Mouse (Mus musculus) heart, postnatal 10 days (tissue): ENCODE data around the gene Fam178b. TPM values are rescaled to one million over a fixed set of nuclear protein-coding genes. Genes with fewer than 3 reads are reported as not detected.

Source experiments
- DNase-seq, 2 experiments: peaks; one replicate each; pipeline ENCODE4 v3.0.0; 2021
- intact Hi-C: fragments of 180-260 bp; cut with DNase I; formaldehyde crosslinking; loops from one replicate; pipeline ENCODE4 v1.15.1; 2025
- total RNA-seq, 2 experiments: library from RNA; stranded (reverse); gene quantifications; 2 replicates each; pipeline ENCODE4 v1.2.3; 2021

Fam178b gene
- total RNA-seq: 1 to 10 TPM in 1 of 2 experiments, under 1 TPM in 1; 0.60 to 1.2 TPM

DNA sequence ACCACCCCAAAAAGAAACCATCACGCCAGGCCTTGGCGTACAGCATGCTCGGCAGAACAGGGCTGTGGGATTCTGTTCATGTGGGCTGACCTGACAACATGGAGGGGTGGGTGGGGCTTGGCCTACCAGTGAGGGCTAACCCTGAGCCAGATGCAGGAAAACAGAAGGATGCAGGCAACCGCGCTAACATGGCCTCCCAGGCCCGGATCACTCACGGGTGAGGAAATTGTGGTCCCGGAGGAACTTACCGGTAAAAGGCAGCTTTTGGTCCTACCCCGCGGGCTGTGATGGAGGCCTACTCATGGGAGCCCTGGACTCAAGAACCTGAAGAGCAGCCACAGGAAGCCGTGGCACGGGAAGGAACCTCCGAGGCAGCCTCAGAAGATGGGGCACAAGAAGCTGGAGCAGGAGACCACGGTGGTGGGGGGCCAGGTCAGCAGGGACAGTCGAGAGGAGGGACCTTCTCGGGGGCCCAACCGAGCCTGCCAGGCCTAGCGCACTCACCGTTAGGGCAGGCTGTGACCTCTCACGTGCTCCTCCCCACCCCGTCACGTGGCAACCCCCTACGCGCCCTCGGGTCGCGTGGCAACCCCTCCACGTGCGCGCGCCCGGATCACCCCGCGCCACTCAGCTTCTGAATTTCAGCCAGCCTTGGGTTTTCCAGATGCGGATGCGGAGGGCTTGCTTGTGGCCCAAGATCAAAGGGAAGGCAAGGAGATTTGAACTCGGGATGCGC is at the start of gene Fam178b:
Fam178b (minus strand) TSS at position 564 of the 736 bp plus-strand sequence.
- intact Hi-C loops: loop anchor here (2.0 kb wide), 1 partner anchor 46 kb away; no protein-coding TSS in a partner anchor
- no peak for DNase-seq

DNA sequence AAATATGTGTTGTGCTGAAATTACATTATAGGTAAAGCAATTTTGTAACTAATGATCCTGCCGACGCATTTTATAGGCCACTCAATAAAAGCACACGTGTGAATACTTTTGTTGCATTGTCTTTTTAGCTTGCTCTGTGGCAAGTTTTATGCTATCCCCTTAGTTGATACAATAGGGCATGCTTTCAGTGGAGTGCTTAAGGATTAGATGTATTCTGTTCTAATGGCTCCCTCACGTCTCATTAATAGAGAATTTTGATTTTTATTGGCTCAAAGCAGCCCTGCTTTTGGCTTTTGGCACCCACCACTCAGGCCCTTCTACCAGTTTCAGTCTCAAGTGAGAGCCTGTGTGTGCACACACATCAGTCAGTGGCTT is 41.1 kb upstream of the Fam178b start:
- DNase-seq: no peak
- intact Hi-C loops: no loop called here

- intact Hi-C loops: no loop called here
- DNase-seq: no peak
Measured at GRCm38 (mm10) chr1:36723146-36724056, 40.4 kb upstream of the Fam178b start.

GRCm38 (mm10) chr1:36718786-36719185 is 35.8 kb upstream of the Fam178b start:
- intact Hi-C loops: no loop called here
- no peak for DNase-seq

DNA sequence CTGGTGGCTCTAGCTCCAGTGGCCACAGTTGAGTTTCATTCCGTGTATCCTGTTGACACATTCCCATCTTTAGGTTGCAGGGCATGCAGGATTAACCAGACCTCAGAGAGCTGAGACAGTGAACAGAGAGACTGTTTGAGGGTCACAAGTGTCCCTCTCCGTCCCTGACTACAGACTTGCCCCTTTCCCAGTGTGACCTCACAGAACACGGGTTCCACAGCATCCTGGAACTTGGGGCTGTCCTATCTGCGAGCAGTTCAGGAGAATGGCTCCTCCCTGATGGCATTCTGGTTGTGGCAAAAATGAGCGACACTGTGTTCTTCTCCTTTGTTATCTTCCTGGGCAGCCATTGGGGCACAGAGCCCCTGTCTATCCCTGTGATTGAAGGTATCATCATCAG is 31.3 kb upstream of the Fam178b start, which contains the start of gene Actr1b:
Actr1b (minus strand) TSS at position 112 of the 400 bp plus-strand sequence.
- intact Hi-C loops: no loop called here
- no peak for DNase-seq

DNA sequence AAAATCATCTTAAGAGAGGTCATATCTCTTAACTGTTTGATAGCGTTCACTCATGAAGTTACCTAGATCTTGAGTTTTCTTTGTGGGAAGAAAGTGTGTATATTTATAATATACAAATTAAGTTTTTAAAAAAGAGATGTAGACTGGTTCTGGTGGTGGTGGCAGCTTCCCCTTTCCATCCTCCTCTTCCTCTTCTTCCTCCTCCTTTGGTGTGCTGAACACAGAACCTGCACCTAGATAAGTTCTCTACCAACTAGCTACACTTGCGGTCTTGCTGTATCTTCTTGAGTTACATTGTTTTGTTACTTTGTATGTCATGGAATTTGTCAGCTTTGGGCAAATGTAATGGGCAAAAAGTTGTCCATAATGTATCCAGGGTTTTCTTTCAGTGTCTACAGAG is 28.1 kb upstream of the Fam178b start:
- intact Hi-C loops: no loop called here
- no peak for DNase-seq

DNA sequence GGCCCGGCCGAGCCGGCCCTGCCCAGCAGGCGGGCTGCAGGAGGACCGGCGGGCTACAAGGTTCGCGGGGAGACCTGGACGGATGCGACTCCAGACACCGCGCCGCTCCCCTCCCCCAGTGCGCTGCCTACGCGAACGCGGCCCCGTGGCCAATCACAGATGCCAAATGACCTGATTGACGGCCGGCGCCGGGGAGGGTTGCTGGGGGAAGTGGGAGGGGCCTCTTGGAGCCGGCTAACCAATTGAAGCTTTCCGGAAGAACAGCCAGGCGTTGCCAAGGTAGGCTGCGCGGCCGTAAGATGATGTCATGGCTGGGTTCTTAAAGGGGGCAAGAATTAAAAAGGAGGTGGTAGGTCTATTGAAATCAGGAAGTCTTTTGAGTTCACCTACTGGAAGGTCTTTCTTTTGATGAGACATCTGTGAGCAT is 26.9 kb upstream of the Fam178b start, which contains the start of gene 4933424G06Rik:
4933424G06Rik (plus strand) TSS at position 296 of the 427 bp plus-strand sequence.
- intact Hi-C loops: loop anchor here (2.0 kb wide), 1 partner anchor 17 kb away; no protein-coding TSS in a partner anchor
- DNase-seq: peak; percentile 98 to 99

GRCm38 (mm10) chr1:36709055-36709853 is 26.3 kb upstream of the Fam178b start:
- intact Hi-C loops: loop anchor here (2.0 kb wide), 1 partner anchor 16 kb away; no protein-coding TSS in a partner anchor
- DNase-seq: peak; percentile 41 to 59

GRCm38 (mm10) chr1:36708626-36709025 is 25.6 kb upstream of the Fam178b start:
- no peak for DNase-seq
- intact Hi-C loops: loop anchor here (2.0 kb wide), 1 partner anchor 16 kb away; no protein-coding TSS in a partner anchor

DNA sequence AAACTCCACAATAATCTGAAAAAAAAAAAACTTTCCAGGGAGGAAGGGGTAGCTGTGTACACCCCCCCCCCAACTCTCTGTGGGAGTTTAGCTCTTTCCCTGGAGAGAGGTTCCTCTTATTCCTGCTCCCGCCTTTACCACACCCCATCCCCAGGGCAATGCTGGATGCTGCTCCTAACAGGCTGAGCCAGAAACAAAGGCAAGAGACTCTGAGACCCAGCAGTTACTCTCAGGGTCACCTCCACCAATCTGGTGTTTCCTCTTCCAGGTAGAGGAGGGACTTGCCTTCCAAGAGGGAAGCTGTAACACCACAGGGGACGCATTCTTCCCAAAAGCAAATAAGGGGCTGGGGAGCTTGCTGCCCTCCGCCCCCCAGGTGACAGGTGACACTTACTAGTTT is 24.8 kb upstream of the Fam178b start:
- no peak for DNase-seq
- intact Hi-C loops: loop anchor here (2.0 kb wide), 1 partner anchor 15 kb away; no protein-coding TSS in a partner anchor

DNA sequence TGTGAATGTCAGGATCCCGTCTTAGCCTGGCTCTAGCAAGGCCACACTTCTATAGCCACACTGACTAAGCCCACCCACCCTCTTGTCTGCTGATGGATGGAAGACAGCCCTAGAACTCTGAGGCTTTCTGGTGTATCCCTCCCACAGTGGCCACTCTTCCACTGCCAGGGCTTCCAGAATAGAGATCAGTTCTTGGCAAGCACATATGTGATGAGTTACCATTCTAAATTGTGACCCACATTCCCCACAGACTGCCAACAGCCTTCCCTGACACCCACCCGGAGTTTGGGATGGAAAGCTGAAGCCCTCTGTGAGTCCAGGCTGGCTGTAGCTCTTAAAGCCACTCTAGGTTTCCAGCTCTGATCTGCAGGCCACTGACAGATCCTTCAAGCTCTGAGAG is 24.2 kb upstream of the Fam178b start:
- DNase-seq: no peak
- intact Hi-C loops: no loop called here

- intact Hi-C loops: no loop called here
- no peak for DNase-seq
Measured at GRCm38 (mm10) chr1:36697030-36697429, 14.0 kb upstream of the Fam178b start.

- DNase-seq: no peak
- intact Hi-C loops: no loop called here
Measured at GRCm38 (mm10) chr1:36696411-36696810, 13.4 kb upstream of the Fam178b start.

GRCm38 (mm10) chr1:36694871-36695270 is 11.9 kb upstream of the Fam178b start:
- intact Hi-C loops: no loop called here

GRCm38 (mm10) chr1:36691271-36692155 is 8.5 kb upstream of the Fam178b start, which contains the start of gene Cox5b:
TSS of gene Cox5b (plus strand) at chr1:36691449.
- intact Hi-C loops: loop anchor here (2.0 kb wide), 1 partner anchor 17 kb away; no protein-coding TSS in a partner anchor
- peak; percentile 98 to 99 for DNase-seq

More at GRCm38 (mm10) chr1:36694871-36695270, 11.9 kb upstream of the Fam178b start:
- DNase-seq: no peak

DNA sequence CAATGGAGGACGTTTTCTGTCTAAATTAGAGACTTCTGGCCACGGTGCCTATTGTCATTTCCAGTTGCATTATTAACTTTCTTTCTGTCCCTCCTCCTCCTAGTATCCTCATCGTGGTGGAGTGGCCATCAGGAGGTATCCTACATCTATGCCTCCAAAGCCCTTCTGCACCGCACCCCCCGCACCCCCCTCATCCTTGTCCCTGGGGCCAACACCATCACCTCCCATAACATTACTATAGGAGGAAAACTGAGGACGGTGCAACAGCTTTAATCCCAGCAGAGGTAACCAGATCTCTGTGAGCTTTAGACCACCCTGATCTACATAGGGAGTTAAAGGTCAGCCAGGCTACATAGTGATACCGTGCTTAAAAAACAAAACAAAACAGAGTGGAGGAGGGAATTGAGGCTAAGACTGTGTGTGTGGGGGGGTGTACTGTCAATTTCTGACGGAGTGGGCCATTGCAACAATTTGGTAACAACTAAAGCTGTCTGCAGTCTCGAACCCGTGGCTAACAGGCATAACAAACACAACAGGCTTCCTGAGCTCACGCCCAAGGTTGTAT is 7.8 kb upstream of the Fam178b start:
- intact Hi-C loops: no loop called here
- DNase-seq: no peak

GRCm38 (mm10) chr1:36683810-36684467 is 956 bp upstream of the Fam178b start:
- intact Hi-C loops: loop anchor here (1.0 to 2.0 kb wide), 2 partner anchors 47 to 137 kb away; partner anchors contain the start of gene Ankrd39
- DNase-seq: peak; percentile 86 to 87

DNA sequence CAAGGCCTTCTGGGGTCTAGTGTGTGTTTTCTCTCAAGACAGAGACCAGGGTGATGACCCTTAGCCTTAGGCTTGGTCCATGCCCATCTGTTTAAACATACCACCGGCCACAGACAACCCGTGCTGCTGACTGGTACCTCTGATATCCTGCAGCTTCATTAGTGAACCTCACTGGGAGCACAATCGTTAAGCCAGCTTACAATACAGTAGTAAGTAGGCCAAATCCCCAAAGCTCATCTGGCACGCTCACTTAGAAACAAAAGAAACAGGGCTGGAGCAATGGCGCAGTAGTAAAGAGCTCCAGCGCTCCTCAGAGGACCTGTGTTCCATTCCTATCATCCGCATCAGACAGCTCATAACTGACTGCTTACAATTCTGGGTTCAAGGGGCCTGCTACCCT is 2.1 kb downstream of the Fam178b start:
- DNase-seq: no peak
- intact Hi-C loops: no loop called here
